Mouse (Mus musculus) intestine, postnatal 0 days (tissue): Measurements from ENCODE around the gene Tnfaip8l1. TPM values are rescaled to one million over a fixed set of nuclear protein-coding genes. Genes with fewer than 3 reads are reported as not detected.

Source experiments
- ATAC-seq: fragments of 200-750 bp; cut with Nextera tagmentation; 2 replicates; pipeline ENCODE4 v1.8.0; 2017; ENCODE audit warnings: mild to moderate bottlenecking, moderate TSS enrichment, moderate library complexity
- H3K27ac ChIP-seq: fragments of 300-500 bp; sonication (generic); 2 replicates; pipeline ENCODE4 v1.5.1; 2014; ENCODE audit warnings: mild to moderate bottlenecking, low read depth, low read length, moderate library complexity
- H3K27me3 ChIP-seq: fragments of 300-500 bp; sonication (generic); replicated peaks from 2 replicates; pipeline ENCODE4 v1.6.1; 2014; ENCODE audit warnings: low read length, mixed read lengths; ENCODE audit not compliant: control insufficient read depth, insufficient read depth
- H3K36me3 ChIP-seq: fragments of 300-500 bp; sonication (generic); 2 replicates; pipeline ENCODE4 v1.6.1; 2014; ENCODE audit warnings: mild to moderate bottlenecking, moderate library complexity; ENCODE audit not compliant: control insufficient read depth, insufficient read depth
- H3K4me1 ChIP-seq: fragments of 300-500 bp; sonication (generic); replicated peaks from 2 replicates; pipeline ENCODE4 v1.6.1; 2014; ENCODE audit warnings: antibody characterized with exemption, low read length, mixed read lengths; ENCODE audit not compliant: control insufficient read depth, insufficient read depth
- H3K4me2 ChIP-seq: fragments of 300-500 bp; sonication (generic); replicated peaks from 2 replicates; pipeline ENCODE4 v1.6.1; 2014; ENCODE audit warnings: low read depth, mild to moderate bottlenecking, moderate library complexity
- H3K4me3 ChIP-seq: fragments of 300-500 bp; sonication (generic); 2 replicates; pipeline ENCODE4 v1.5.1; 2014; ENCODE audit warnings: low read depth, low read length
- H3K9ac ChIP-seq: fragments of 300-500 bp; sonication (generic); 2 replicates; pipeline ENCODE4 v1.6.1; 2014; ENCODE audit warnings: mild to moderate bottlenecking, low read depth, low read length
- H3K9me3 ChIP-seq: fragments of 300-500 bp; sonication (generic); 2 replicates; pipeline ENCODE4 v1.6.1; 2016; ENCODE audit warnings: mixed run types; ENCODE audit not compliant: control insufficient read depth
- CTCF ChIP-seq: sonication (generic); IDR thresholded peaks from 2 replicates; pipeline ENCODE4 v1.5.1; 2016; ENCODE audit warnings: low read depth, mild to moderate bottlenecking, control low read depth, antibody characterized with exemption, moderate library complexity
- WGBS: fragments of 180-500 bp; shearing (Covaris S2); extraction: QIAGEN DNeasy Blood & Tissue Kit; methylation state at CpG from one replicate; pipeline ENCODE4 v1.1.7; 2014; 5-methylcytosine and 5-hydroxymethylcytosine counted together
- polyA plus RNA-seq: library from polyadenylated mRNA; unstranded; fragments of >200 nt; fragmentation: Nextera tagmentation; extraction: Ambion mirVana; gene quantifications from 2 replicates; pipeline ENCODE4 v1.2.1, GENCODE M21; 2015

Gene Tnfaip8l1
- polyA plus RNA-seq, 1 experiment from 2014 or later, result 5.1 TPM

GRCm38 (mm10) chr17:56200586-56200985 lies 38.3 kb downstream of the Tnfaip8l1 start:
- no peaks in the 10 kb centered on the region for H3K4me1 ChIP-seq
- WGBS, result 86% methylated on average over 9 of the region's 9 CpGs

GRCm38 (mm10) chr17:56201642-56202041 lies 39.4 kb downstream of the Tnfaip8l1 start:
- no peak for ATAC-seq
- Histone ChIP-seq H3K4me2 (no peak overlapping the region), H3K9ac (no peak overlapping the region), H3K4me1 (no peaks in the 10 kb centered on the region), H3K9me3 (no peaks in the 10 kb centered on the region), H3K4me3 (no peak overlapping the region), H3K36me3 (peaks cover 83% of the 10 kb centered on the region), H3K27me3 (no peaks in the 10 kb centered on the region), H3K27ac (no peak overlapping the region)
- WGBS, result 69% methylated on average over 3 of the region's 3 CpGs
- TF ChIP-seq CTCF, result peak; percentile 28

More at GRCm38 (mm10) chr17:56200586-56200985, 38.3 kb downstream of the Tnfaip8l1 start:
- no peak overlapping the region for H3K27ac ChIP-seq
- no peak overlapping the region for H3K9ac ChIP-seq
- H3K36me3 ChIP-seq, result peaks cover 85% of the 10 kb centered on the region
- no peak overlapping the region for H3K4me3 ChIP-seq
- no peaks in the 10 kb centered on the region for H3K27me3 ChIP-seq
- TF ChIP-seq CTCF, result peak; percentile 59
- H3K9me3 ChIP-seq, result no peaks in the 10 kb centered on the region
- ATAC-seq, result no peak
- no peak overlapping the region for H3K4me2 ChIP-seq

GRCm38 (mm10) chr17:56202476-56202875 lies 40.2 kb downstream of the Tnfaip8l1 start:
- Histone ChIP-seq H3K27me3 (no peaks in the 10 kb centered on the region), H3K4me3 (no peak overlapping the region), H3K4me2 (no peak overlapping the region), H3K9me3 (no peaks in the 10 kb centered on the region), H3K4me1 (no peaks in the 10 kb centered on the region), H3K9ac (no peak overlapping the region), H3K36me3 (peaks cover 80% of the 10 kb centered on the region), H3K27ac (no peak overlapping the region)
- 92% methylated on average over 8 of the region's 8 CpGs for WGBS
- no peak for ATAC-seq
- TF ChIP-seq CTCF, result no peak

GRCm38 (mm10) chr17:56203729-56204128 lies 41.5 kb downstream of the Tnfaip8l1 start:
- 72% methylated on average over 3 of the region's 3 CpGs for WGBS
- Histone ChIP-seq H3K36me3 (peaks cover 76% of the 10 kb centered on the region), H3K27me3 (no peaks in the 10 kb centered on the region), H3K4me2 (no peak overlapping the region), H3K9ac (no peak overlapping the region), H3K4me3 (no peak overlapping the region), H3K27ac (no peak overlapping the region), H3K4me1 (no peaks in the 10 kb centered on the region), H3K9me3 (no peaks in the 10 kb centered on the region)
- ATAC-seq, result no peak
- peak; percentile 54 for TF ChIP-seq CTCF

GRCm38 (mm10) chr17:56206276-56206884 lies 44.1 kb downstream of the Tnfaip8l1 start:
- Histone ChIP-seq H3K27ac (no peak overlapping the region), H3K27me3 (no peaks in the 10 kb centered on the region), H3K4me1 (no peaks in the 10 kb centered on the region), H3K4me3 (no peak overlapping the region), H3K4me2 (no peak overlapping the region), H3K9me3 (no peaks in the 10 kb centered on the region), H3K9ac (no peak overlapping the region), H3K36me3 (peaks cover 85% of the 10 kb centered on the region)
- 49% methylated on average over 10 of the region's 10 CpGs for WGBS
- no peak for TF ChIP-seq CTCF
- peak; percentile 92 for ATAC-seq

- H3K27ac ChIP-seq, result peak overlapping the region; percentile 41; the same call in 1 of the 2 replicates
- 67% methylated on average over 6 of the region's 6 CpGs for WGBS
- no peaks in the 10 kb centered on the region for H3K9me3 ChIP-seq
- H3K4me2 ChIP-seq, result no peak overlapping the region
- H3K4me3 ChIP-seq, result no peak overlapping the region
- ATAC-seq, result no peak
- no peak overlapping the region for H3K9ac ChIP-seq
- H3K27me3 ChIP-seq, result no peaks in the 10 kb centered on the region
- H3K36me3 ChIP-seq, result peaks cover 88% of the 10 kb centered on the region
- no peak for TF ChIP-seq CTCF
- no peaks in the 10 kb centered on the region for H3K4me1 ChIP-seq
These were observed 44.9 kb downstream of the Tnfaip8l1 start for GRCm38 (mm10) chr17:56206986-56207674.
